Mouse (Mus musculus) hindbrain, embryonic 13.5 days (tissue): Measurements from ENCODE around the gene Chmp6. TPM values are rescaled to one million over a fixed set of nuclear protein-coding genes. Genes with fewer than 3 reads are reported as not detected.
A peak's percentile ranks its signal among the peaks of the same experiment; 100 is the strongest.

Experiments used
- ATAC-seq: fragments of 200-750 bp; cut with Nextera tagmentation; 2 replicates; pipeline ENCODE4 v1.8.0; 2017; ENCODE audit warnings: moderate TSS enrichment; ENCODE audit not compliant: low FRiP score
- H3K27ac ChIP-seq: fragments of 300-500 bp; sonication (generic); 2 replicates; pipeline ENCODE4 v1.5.1; 2015; ENCODE audit warnings: inconsistent platforms, mild to moderate bottlenecking, moderate library complexity
- H3K27me3 ChIP-seq: fragments of 300-500 bp; sonication (generic); 2 replicates; pipeline ENCODE4 v1.6.1; 2015; ENCODE audit warnings: mild to moderate bottlenecking, inconsistent platforms
- H3K36me3 ChIP-seq: fragments of 300-500 bp; sonication (generic); 2 replicates; pipeline ENCODE4 v1.6.1; 2015; ENCODE audit warnings: mild to moderate bottlenecking, inconsistent platforms
- H3K4me1 ChIP-seq: fragments of 300-500 bp; sonication (generic); replicated peaks from 2 replicates; pipeline ENCODE4 v1.6.1; 2015; ENCODE audit warnings: inconsistent platforms
- H3K4me2 ChIP-seq: fragments of 300-500 bp; sonication (generic); 2 replicates; pipeline ENCODE4 v1.6.1; 2015; ENCODE audit warnings: inconsistent platforms, mild to moderate bottlenecking, moderate library complexity
- H3K4me3 ChIP-seq: fragments of 300-500 bp; sonication (generic); 2 replicates; pipeline ENCODE4 v1.5.1; 2015; ENCODE audit warnings: mild to moderate bottlenecking, inconsistent platforms
- H3K9ac ChIP-seq: fragments of 300-500 bp; sonication (generic); 2 replicates; pipeline ENCODE4 v1.6.1; 2015; ENCODE audit warnings: mild to moderate bottlenecking, inconsistent platforms
- H3K9me3 ChIP-seq: fragments of 300-500 bp; sonication (generic); 2 replicates; pipeline ENCODE4 v1.6.1; 2016; ENCODE audit warnings: inconsistent platforms
- WGBS: fragments of 180-500 bp; shearing (Covaris S2); methylation state at CpG from one replicate; pipeline ENCODE4 v1.1.7; 2015; 5-methylcytosine and 5-hydroxymethylcytosine counted together
- polyA plus RNA-seq: library from polyadenylated mRNA; unstranded; fragments of >200 nt; fragmentation: Nextera tagmentation; extraction: Ambion mirVana; gene quantifications from 2 replicates; pipeline ENCODE4 v1.2.1, GENCODE M21; 2015

Gene Chmp6
- polyA plus RNA-seq, 1 experiment from 2014 or later, result 100 TPM

GRCm38 (mm10) chr11:119891601-119892215, 21.5 kb upstream of the Chmp6 start:
- Histone ChIP-seq H3K9ac (no peak overlapping the region), H3K27ac (no peak overlapping the region), H3K9me3 (no peaks in the 10 kb centered on the region), H3K4me3 (no peak overlapping the region), H3K36me3 (peaks cover 60% of the 10 kb centered on the region), H3K4me1 (peaks cover 40% of the 10 kb centered on the region), H3K4me2 (no peak overlapping the region), H3K27me3 (no peaks in the 10 kb centered on the region)
- ATAC-seq, result no peak
- 94% methylated on average over 7 of the region's 7 CpGs for WGBS

- H3K4me1 ChIP-seq, result peaks cover 61% of the 10 kb centered on the region
- H3K27ac ChIP-seq, result peak overlapping the region; percentile 87
- H3K9ac ChIP-seq, result peak overlapping the region; percentile 59
- ATAC-seq, result 0 out of 2 replicates have a peak, but pooled peaks have one; percentile 22
- no peak overlapping the region for H3K4me3 ChIP-seq
- H3K27me3 ChIP-seq, result no peaks in the 10 kb centered on the region
- WGBS, result 63% methylated on average over 10 of the region's 10 CpGs
- peaks cover 59% of the 10 kb centered on the region for H3K36me3 ChIP-seq
- H3K4me2 ChIP-seq, result no peak overlapping the region
- no peaks in the 10 kb centered on the region for H3K9me3 ChIP-seq
These were observed 19.5 kb upstream of the Chmp6 start for GRCm38 (mm10) chr11:119893667-119894236.

GRCm38 (mm10) chr11:119894634-119895033, 18.6 kb upstream of the Chmp6 start:
- Histone ChIP-seq H3K9ac (no peak overlapping the region), H3K36me3 (peaks cover 56% of the 10 kb centered on the region), H3K27me3 (no peaks in the 10 kb centered on the region), H3K4me3 (no peak overlapping the region), H3K4me1 (peaks cover 70% of the 10 kb centered on the region), H3K4me2 (no peak overlapping the region), H3K9me3 (no peaks in the 10 kb centered on the region), H3K27ac (peak overlapping the region; percentile 87)
- ATAC-seq, result no peak
- 75% methylated on average over 6 of the region's 6 CpGs for WGBS

GRCm38 (mm10) chr11:119897041-119897440, 16.2 kb upstream of the Chmp6 start:
- H3K36me3 ChIP-seq, result peaks cover 37% of the 10 kb centered on the region
- ATAC-seq, result peak; percentile 86
- H3K4me3 ChIP-seq, result no peak overlapping the region
- H3K27me3 ChIP-seq, result no peaks in the 10 kb centered on the region
- H3K9me3 ChIP-seq, result no peaks in the 10 kb centered on the region
- H3K9ac ChIP-seq, result peak overlapping the region; percentile 55
- WGBS, result 66% methylated on average over 9 of the region's 9 CpGs
- H3K4me1 ChIP-seq, result peaks cover 70% of the 10 kb centered on the region
- peak overlapping the region; percentile 94 for H3K27ac ChIP-seq
- H3K4me2 ChIP-seq, result no peak overlapping the region

- Histone ChIP-seq H3K36me3 (peaks cover 35% of the 10 kb centered on the region), H3K9ac (peak overlapping the region; percentile 55; the same call in 1 of the 2 replicates), H3K9me3 (no peaks in the 10 kb centered on the region), H3K4me3 (no peak overlapping the region), H3K27ac (peak overlapping the region; percentile 94; the same call in 1 of the 2 replicates), H3K4me2 (no peak overlapping the region), H3K27me3 (no peaks in the 10 kb centered on the region), H3K4me1 (peaks cover 55% of the 10 kb centered on the region)
- WGBS, result 75% methylated on average over 11 of the region's 11 CpGs
- no peak for ATAC-seq
These were observed 14.3 kb upstream of the Chmp6 start for GRCm38 (mm10) chr11:119898976-119899375.

- Histone ChIP-seq H3K4me2 (no peak overlapping the region), H3K36me3 (peaks cover 22% of the 10 kb centered on the region), H3K9me3 (no peaks in the 10 kb centered on the region), H3K27ac (no peak overlapping the region), H3K9ac (no peak overlapping the region), H3K27me3 (peaks cover 8% of the 10 kb centered on the region), H3K4me1 (peaks cover 33% of the 10 kb centered on the region), H3K4me3 (no peak overlapping the region)
- no peak for ATAC-seq
- 70% methylated on average over 4 of the region's 4 CpGs for WGBS
These were observed 12.1 kb upstream of the Chmp6 start for GRCm38 (mm10) chr11:119901174-119901573.

GRCm38 (mm10) chr11:119902891-119903290, 10.3 kb upstream of the Chmp6 start:
- WGBS, result 71% methylated on average over 4 of the region's 4 CpGs
- Histone ChIP-seq H3K27me3 (peaks cover 20% of the 10 kb centered on the region), H3K4me2 (no peak overlapping the region), H3K36me3 (peaks cover 16% of the 10 kb centered on the region), H3K9me3 (no peaks in the 10 kb centered on the region), H3K9ac (no peak overlapping the region), H3K27ac (no peak overlapping the region), H3K4me1 (peaks cover 18% of the 10 kb centered on the region), H3K4me3 (no peak overlapping the region)
- no peak for ATAC-seq

GRCm38 (mm10) chr11:119904621-119905286, 8.5 kb upstream of the Chmp6 start:
- peaks cover 1% of the 10 kb centered on the region; the same call in 1 of the 2 replicates for H3K36me3 ChIP-seq
- ATAC-seq, result peak; percentile 64
- peaks cover 30% of the 10 kb centered on the region for H3K27me3 ChIP-seq
- H3K4me3 ChIP-seq, result no peak overlapping the region
- no peaks in the 10 kb centered on the region for H3K9me3 ChIP-seq
- H3K4me2 ChIP-seq, result no peak overlapping the region
- H3K27ac ChIP-seq, result no peak overlapping the region
- H3K4me1 ChIP-seq, result peaks cover 3% of the 10 kb centered on the region; the same call in 1 of the 2 replicates
- 40% methylated on average over 5 of the region's 5 CpGs for WGBS
- H3K9ac ChIP-seq, result peak overlapping the region; percentile 43; the same call in 1 of the 2 replicates

GRCm38 (mm10) chr11:119905794-119906193, 7.4 kb upstream of the Chmp6 start:
- H3K27ac ChIP-seq, result no peak overlapping the region
- no peaks in the 10 kb centered on the region for H3K9me3 ChIP-seq
- no peaks in the 10 kb centered on the region for H3K36me3 ChIP-seq
- no peak for ATAC-seq
- H3K27me3 ChIP-seq, result peaks cover 30% of the 10 kb centered on the region
- peaks cover 5% of the 10 kb centered on the region; the same call in 1 of the 2 replicates for H3K4me1 ChIP-seq
- H3K9ac ChIP-seq, result no peak overlapping the region
- no peak overlapping the region for H3K4me3 ChIP-seq
- WGBS, result 91% methylated on average over 5 of the region's 5 CpGs
- H3K4me2 ChIP-seq, result no peak overlapping the region

GRCm38 (mm10) chr11:119907006-119907650, 6.1 kb upstream of the Chmp6 start:
- Histone ChIP-seq H3K4me2 (no peak overlapping the region), H3K27ac (no peak overlapping the region), H3K9ac (peak overlapping the region; percentile 49; the same call in 1 of the 2 replicates), H3K9me3 (no peaks in the 10 kb centered on the region), H3K4me1 (peaks cover 5% of the 10 kb centered on the region; the same call in 1 of the 2 replicates), H3K36me3 (no peaks in the 10 kb centered on the region), H3K4me3 (no peak overlapping the region), H3K27me3 (peaks cover 30% of the 10 kb centered on the region)
- no peak for ATAC-seq
- WGBS, result 44% methylated on average over 7 of the region's 7 CpGs

- Histone ChIP-seq H3K4me2 (no peak overlapping the region), H3K9me3 (no peaks in the 10 kb centered on the region), H3K4me1 (peaks cover 6% of the 10 kb centered on the region), H3K4me3 (no peak overlapping the region), H3K27me3 (peaks cover 30% of the 10 kb centered on the region), H3K27ac (no peak overlapping the region), H3K36me3 (no peaks in the 10 kb centered on the region), H3K9ac (0 out of 2 replicates have a peak overlapping the region, but pooled peaks have one; percentile 49)
- 52% methylated on average over 7 of the region's 7 CpGs for WGBS
- ATAC-seq, result no peak
These were observed 5.5 kb upstream of the Chmp6 start for GRCm38 (mm10) chr11:119907711-119908110.

GRCm38 (mm10) chr11:119909436-119909835, 3.8 kb upstream of the Chmp6 start:
- Histone ChIP-seq H3K4me2 (no peak overlapping the region), H3K9me3 (no peaks in the 10 kb centered on the region), H3K27me3 (peaks cover 30% of the 10 kb centered on the region), H3K4me3 (no peak overlapping the region), H3K9ac (peak overlapping the region; percentile 19; the same call in 1 of the 2 replicates), H3K27ac (no peak overlapping the region), H3K36me3 (no peaks in the 10 kb centered on the region), H3K4me1 (peaks cover 18% of the 10 kb centered on the region)
- 0% methylated on average over 5 of the region's 5 CpGs for WGBS
- ATAC-seq, result no peak
